Mouse (Mus musculus) olfactory bulb, adult 2 months (tissue): ENCODE results near the gene Vsx1.

Source experiments
- CTCF ChIP-seq: fragments of 200-500 bp; IDR thresholded peaks from 2 replicates; pipeline ENCODE4 v1.5.1; 2012; ENCODE audit warnings: low read depth, mild to moderate bottlenecking, low read length, moderate library complexity; ENCODE audit not compliant: insufficient read depth
- POLR2A ChIP-seq: fragments of 200-500 bp; IDR thresholded peaks from 2 replicates; pipeline ENCODE4 v1.6.1; 2012; ENCODE audit warnings: mild to moderate bottlenecking, low read depth, low read length, moderate library complexity; ENCODE audit not compliant: insufficient read depth

- TF ChIP-seq CTCF (no peak), POLR2A (no peak)
These were observed 41.4 kb downstream of the Vsx1 start for GRCm38 (mm10) chr2:150647681-150648299.
